Mouse (Mus musculus) B cell, adult (primary cell): ENCODE measurements around the gene Naip1. TPM values are rescaled to one million over a fixed set of nuclear protein-coding genes. Genes with fewer than 3 reads are reported as not detected.

Experiments
- total RNA-seq: library from RNA; stranded (reverse); gene quantifications from 4 replicates; pipeline ENCODE4 v1.2.4, GENCODE M21; 2023; ENCODE audit not compliant: inconsistent age

The Naip1 gene
- 0.13 TPM in 1 of 4 replicates, not detected in the others for total RNA-seq

GRCm38 (mm10) chr13:100452415-100453127, at the start of gene Naip1:
Gene Naip1 (minus strand): TSS chr13:100452869.

GRCm38 (mm10) chr13:100492061-100492787, 39.6 kb upstream of the Naip1 start, which contains the start of gene Gtf2h2:
Gene Gtf2h2 (minus strand): TSS chr13:100492579.

Other genes starting within 250 kb of the Naip1 start
- gene Naip5, start 206.5 kb downstream of the Naip1 start, total RNA-seq = 6.8 to 8.0 TPM (median 7.2 TPM) in 4 replicates
- 3.6 to 4.6 TPM (median 4.1 TPM) in 4 replicates for gene Naip6, start 135.2 kb downstream of the Naip1 start, total RNA-seq
- gene Gtf2h2, start 39.7 kb upstream of the Naip1 start, total RNA-seq = 54.9 to 63.3 TPM (median 57.4 TPM) in 4 replicates
- not detected in 4 replicates for gene Ocln, start 99.8 kb upstream of the Naip1 start, total RNA-seq
- gene Marveld2, start 164.1 kb upstream of the Naip1 start, total RNA-seq = 9.7 to 12.1 TPM (median 10.1 TPM) in 4 replicates
- 96.5 to 119 TPM (median 106 TPM) in 4 replicates for gene Ak6, start 198.1 kb upstream of the Naip1 start, total RNA-seq
- gene Rad17, start 198.2 kb upstream of the Naip1 start, total RNA-seq = 30.7 to 32.7 TPM (median 31.6 TPM) in 4 replicates
- gene Taf9, start 198.7 kb upstream of the Naip1 start, total RNA-seq = 17.8 to 21.4 TPM (median 19.4 TPM) in 4 replicates
- 12.4 to 14.3 TPM (median 12.9 TPM) in 4 replicates for gene Ccdc125, start 216.8 kb upstream of the Naip1 start, total RNA-seq